Mouse (Mus musculus): Measurements from ENCODE around the gene Sorcs1.

- TF ChIP-seq POLR2A (IDR thresholded peaks at IDR 0.05; ENCODE audit: low read depth, low read length) (no peak), CTCF (IDR thresholded peaks at IDR 0.05; ENCODE audit: borderline replicate concordance, insufficient read depth, low read length) (no peak)
These were observed 371.4 kb downstream of the Sorcs1 start for GRCm38 (mm10) chr19:50307046-50307445.
